Comparison of ENCODE assay signal across 18 mouse cellular contexts in genomic region chr17:89450724-89451123, GRCm38 (mm10).
A peak's percentile ranks its signal among the peaks of the same experiment; 100 is the strongest.
DNase-seq lines count a peak whose midpoint lies in the region; ATAC-seq and TF ChIP-seq lines count a peak whose summit lies in the region.
"Had no signal": no experiment of that assay in that cellular context is flagged by ENCODE, and none has a peak within 500 bp of the region (broad histone marks: within the 10 kb centered on the region; RNA-seq: fewer than 3 reads in every experiment).

No protein-coding gene starts in this region.

- H3K27me3 ChIP-seq in C2C12 (ENCODE audit: control insufficient read depth, insufficient read depth, insufficient read length): no peaks in the 10 kb centered on the region
- H3K27me3 ChIP-seq in forebrain, embryonic 11.5 days (ENCODE audit: control insufficient read depth, insufficient read depth, low read length): no peaks in the 10 kb centered on the region
- H3K27me3 ChIP-seq: heart, embryonic 13.5 days; hindbrain, embryonic 12.5 days; liver, embryonic 13.5 days; midbrain, embryonic 15.5 days; neural tube, embryonic 13.5 days had no signal

- no peak overlapping the region for H3ac ChIP-seq in C2C12 (ENCODE audit: control insufficient read depth, insufficient read length, low read depth)

- no peak for TF ChIP-seq CTCF in C2C12 (IDR thresholded peaks at IDR 0.05; ENCODE audit: control insufficient read depth, insufficient read depth, insufficient read length)

- no peak for ATAC-seq in forebrain, embryonic 11.5 days (replicated peaks; ENCODE audit: low FRiP score)
- ATAC-seq: CD4-positive, CD25-positive, alpha-beta regulatory T cell, adult 4 months; midbrain, embryonic 15.5 days had no signal

- H3K79me3 ChIP-seq in C2C12 (ENCODE audit: low read depth): no peaks in the 10 kb centered on the region

- H3K36me3 ChIP-seq in C2C12 (ENCODE audit: control insufficient read depth, insufficient read depth): no peaks in the 10 kb centered on the region
- no peaks in the 10 kb centered on the region for H3K36me3 ChIP-seq in macrophage (ENCODE audit: inconsistent target)
- H3K36me3 ChIP-seq in forebrain, embryonic 11.5 days (ENCODE audit: control insufficient read depth, insufficient read depth, low read length): no peaks in the 10 kb centered on the region
- H3K36me3 ChIP-seq: heart, embryonic 13.5 days; hindbrain, embryonic 12.5 days; liver, embryonic 13.5 days; midbrain, embryonic 15.5 days; neural tube, embryonic 13.5 days had no signal

- peak; percentile 4 for DNase-seq in gastrocnemius, postnatal 10 days
- no peak for DNase-seq in gastrocnemius, postnatal 25 days
- DNase-seq in adrenal gland, postnatal 14 days: peak; percentile 53
- no peak for DNase-seq in forebrain, embryonic 11.5 days (ENCODE audit: low spot score)
- DNase-seq in thymus, postnatal 4 days: no peak
- no peak for DNase-seq in heart, postnatal 25 days (ENCODE audit: low spot score)
- DNase-seq: cerebellum, postnatal 25 days; kidney, adult 18-20 months; liver, embryonic 13.5 days; lung, postnatal 14 days; thymus, adult 2 months had no signal

- intact Hi-C loops in heart, postnatal 25 days (cut with DNase I): no loop called here

- H3K79me2 ChIP-seq in C2C12 (ENCODE audit: control insufficient read depth, insufficient read depth) (no peaks in the 10 kb centered on the region), macrophage (ENCODE audit: inconsistent target) (no peaks in the 10 kb centered on the region)

- H3K9me3 ChIP-seq in forebrain, embryonic 11.5 days (ENCODE audit: control insufficient read depth, low read length): no peaks in the 10 kb centered on the region
- H3K9me3 ChIP-seq: heart, embryonic 13.5 days; hindbrain, embryonic 12.5 days; liver, embryonic 13.5 days; midbrain, embryonic 15.5 days; neural tube, embryonic 13.5 days had no signal

- whole genome bisulfite sequencing in macrophage (ENCODE audit: missing documents): 16% methylated on average over 4 of the region's 4 CpGs
- 87% methylated on average over 4 of the region's 4 CpGs for WGBS in forebrain, embryonic 11.5 days

- no peak overlapping the region for H3K4me3 ChIP-seq in C2C12 (ENCODE audit: insufficient read depth, poor library complexity, severe bottlenecking)
- H3K4me3 ChIP-seq in macrophage (ENCODE audit: inconsistent target): no peak overlapping the region
- H3K4me3 ChIP-seq in forebrain, embryonic 11.5 days (ENCODE audit: low read depth, low read length): no peak overlapping the region
- H3K4me3 ChIP-seq: heart, embryonic 13.5 days; hindbrain, embryonic 12.5 days; liver, embryonic 13.5 days; midbrain, embryonic 15.5 days; neural tube, embryonic 13.5 days had no signal

- no peak overlapping the region for H3K4me2 ChIP-seq in forebrain, embryonic 11.5 days (ENCODE audit: low read depth, low read length, severe bottlenecking)
- H3K4me2 ChIP-seq: heart, embryonic 13.5 days; hindbrain, embryonic 12.5 days; liver, embryonic 13.5 days; midbrain, embryonic 15.5 days; neural tube, embryonic 13.5 days had no signal

- peak overlapping the region; percentile 44 for H3K27ac ChIP-seq in macrophage
- H3K27ac ChIP-seq in forebrain, embryonic 11.5 days (ENCODE audit: low read depth, low read length): no peak overlapping the region
- H3K27ac ChIP-seq: heart, embryonic 13.5 days; hindbrain, embryonic 12.5 days; liver, embryonic 13.5 days; midbrain, embryonic 15.5 days; neural tube, embryonic 13.5 days had no signal

- no peaks in the 10 kb centered on the region for H3K4me1 ChIP-seq in forebrain, embryonic 11.5 days (replicated peaks; ENCODE audit: control insufficient read depth, insufficient read depth, low read length)
- H3K4me1 ChIP-seq: heart, embryonic 13.5 days; hindbrain, embryonic 12.5 days; liver, embryonic 13.5 days; midbrain, embryonic 15.5 days; neural tube, embryonic 13.5 days had no signal

- no peak overlapping the region for H3K9ac ChIP-seq in forebrain, embryonic 11.5 days (ENCODE audit: low read length)
- H3K9ac ChIP-seq: heart, embryonic 13.5 days; hindbrain, embryonic 12.5 days; liver, embryonic 13.5 days; midbrain, embryonic 15.5 days; neural tube, embryonic 13.5 days had no signal

TF ChIP-seq in C2C12, 6 proteins besides CTCF, POLR2A, EP300 and RAD21:
- TF ChIP-seq CEBPB (IDR thresholded peaks at IDR 0.05; ENCODE audit: low read depth) (peak; percentile 51), MYOG (IDR thresholded peaks at IDR 0.05; ENCODE audit: control insufficient read depth, extremely low read depth, insufficient read length) (no peak), FOSL1 (IDR thresholded peaks at IDR 0.05; ENCODE audit: insufficient read depth, low read length, poor library complexity, severe bottlenecking) (peak; percentile 65), MAX (IDR thresholded peaks at IDR 0.05) (peak; percentile 60), USF1 (IDR thresholded peaks at IDR 0.05; ENCODE audit: low read depth) (no peak), MYOD1 (IDR thresholded peaks at IDR 0.05; ENCODE audit: control insufficient read depth, insufficient read length, low read depth) (no peak)
TF ChIP-seq in C2C12: peak in this region for 3.

Comparison
In these comparisons a context has a peak if more than half of its experiments do, and no peak if none do; other contexts are left out.
1. DNase-seq: peak in gastrocnemius, postnatal 10 days (single experiment) and adrenal gland, postnatal 14 days (single experiment); none in gastrocnemius, postnatal 25 days (single experiment), forebrain, embryonic 11.5 days (single experiment), thymus, postnatal 4 days (single experiment) and heart, postnatal 25 days (single experiment).